Mouse (Mus musculus): ENCODE results near the gene Fam81a.

GRCm38 (mm10) chr9:70147618-70148017 is 5.3 kb upstream of the Fam81a start:
- no peak for TF ChIP-seq CTCF (IDR thresholded peaks at IDR 0.05)
- TF ChIP-seq EP300 (IDR thresholded peaks at IDR 0.05) = no peak
